Mouse (Mus musculus) embryonic facial prominence, embryonic 10.5 days (tissue): ENCODE results near the gene Rhbdl1. TPM values are rescaled to one million over a fixed set of nuclear protein-coding genes. Genes with fewer than 3 reads are reported as not detected.

Source experiments
- DNase-seq: peaks from one replicate; pipeline ENCODE4 v3.0.0-alpha.2; 2017; ENCODE audit warnings: low spot score
- H3K27ac ChIP-seq: fragments of 300-500 bp; sonication (generic); replicated peaks from 2 replicates; pipeline ENCODE4 v1.5.1; 2016; ENCODE audit warnings: mild to moderate bottlenecking
- H3K27me3 ChIP-seq: fragments of 300-500 bp; sonication (generic); replicated peaks from 2 replicates; pipeline ENCODE4 v1.6.1; 2016; ENCODE audit warnings: low read depth, mild to moderate bottlenecking; ENCODE audit not compliant: poor library complexity, severe bottlenecking
- H3K36me3 ChIP-seq: fragments of 300-500 bp; sonication (generic); replicated peaks from 2 replicates; pipeline ENCODE4 v1.6.1; 2016; ENCODE audit warnings: mild to moderate bottlenecking, moderate library complexity
- H3K4me1 ChIP-seq: fragments of 300-500 bp; sonication (generic); 2 replicates; pipeline ENCODE4 v1.6.1; 2016
- H3K4me3 ChIP-seq: fragments of 300-500 bp; sonication (generic); 2 replicates; pipeline ENCODE4 v1.5.1; 2016; ENCODE audit warnings: mild to moderate bottlenecking, moderate library complexity
- H3K9me3 ChIP-seq: fragments of 300-500 bp; sonication (generic); 2 replicates; pipeline ENCODE4 v1.6.1; 2016; ENCODE audit warnings: mild to moderate bottlenecking
- WGBS: fragments of 180-500 bp; shearing (Covaris S2); methylation state at CpG from one replicate; pipeline ENCODE4 v1.1.7; 2016; 5-methylcytosine and 5-hydroxymethylcytosine counted together
- microRNA-seq: library from miRNA; unstranded; fragments of <30 nt; microRNA quantifications from one replicate; pipeline ENCODE4, GENCODE M21; 2017
- polyA plus RNA-seq: library from polyadenylated mRNA; unstranded; fragments of >200 nt; fragmentation: Nextera tagmentation; extraction: Ambion mirVana; gene quantifications from 2 replicates; pipeline ENCODE4 v1.2.1, GENCODE M21; 2016

Rhbdl1 gene
- polyA plus RNA-seq, 1 experiment from 2014 or later: 1.4 TPM

DNA sequence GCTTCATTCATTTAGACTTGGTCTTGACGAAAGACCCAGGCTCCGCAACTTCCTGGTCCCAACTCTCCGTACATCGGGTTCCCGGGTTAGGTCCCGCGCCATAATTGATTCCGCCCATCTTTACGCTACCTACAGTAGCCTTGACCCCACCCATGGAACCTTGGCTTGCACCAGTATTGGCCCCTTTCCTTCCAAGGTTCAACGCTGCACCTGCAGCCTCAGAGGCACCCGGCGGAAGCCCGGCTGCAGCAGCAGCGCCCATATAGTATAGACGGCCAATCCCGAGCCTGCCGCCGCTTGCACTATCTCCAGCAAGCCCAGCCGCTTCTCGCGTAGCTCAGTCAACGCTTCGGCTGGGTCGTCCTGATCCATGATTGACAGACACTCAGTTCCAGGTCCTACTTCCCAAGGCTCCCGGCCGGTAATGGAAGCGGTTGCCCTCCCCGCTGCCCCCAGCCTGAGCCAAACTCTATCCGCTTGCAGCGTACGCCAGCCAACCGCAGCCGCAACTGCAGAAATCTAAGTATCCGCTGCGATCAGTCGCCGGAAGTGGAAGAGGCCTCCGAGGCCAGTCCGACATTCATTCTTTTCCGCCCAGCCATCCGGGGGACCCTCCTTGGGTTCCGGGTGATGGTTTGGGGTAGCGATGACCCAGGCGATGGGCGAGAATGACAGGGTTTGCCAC lies 45.1 kb downstream of the Rhbdl1 start:
- under 1% methylated on average over 45 of the region's 45 CpGs for WGBS
- Histone ChIP-seq H3K36me3 (peaks cover 57% of the 10 kb centered on the region), H3K4me1 (peaks cover 62% of the 10 kb centered on the region), H3K27me3 (no peaks in the 10 kb centered on the region), H3K27ac (peak overlapping the region; percentile 91), H3K4me3 (peak overlapping the region; percentile 77), H3K9me3 (no peaks in the 10 kb centered on the region)
- DNase-seq: peak; percentile 86

DNA sequence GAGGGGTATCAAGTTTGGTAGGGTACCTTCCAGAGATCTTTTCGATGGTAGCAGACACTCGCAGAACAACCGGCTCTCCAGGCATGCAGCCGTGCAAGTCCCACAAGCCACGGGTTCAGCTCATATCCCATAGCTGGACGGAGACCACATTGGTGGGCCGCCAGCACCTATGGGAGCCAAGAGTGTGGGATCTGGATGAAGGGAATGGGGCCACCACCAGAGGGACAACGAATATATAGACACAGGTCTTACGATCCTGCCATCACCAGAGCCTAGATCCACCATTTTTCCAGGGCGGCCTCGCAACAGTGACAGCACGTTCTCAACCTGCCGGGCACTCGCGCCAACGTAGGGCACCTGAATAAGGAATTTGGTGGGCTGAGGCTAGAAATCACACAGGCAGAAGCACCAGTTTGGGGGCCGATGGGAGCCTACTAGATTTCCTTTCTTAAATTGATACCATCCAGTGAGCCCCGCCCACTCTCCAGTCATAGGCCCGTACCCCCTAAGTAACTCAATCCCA lies 45.7 kb downstream of the Rhbdl1 start:
- Histone ChIP-seq H3K4me3 (peak overlapping the region; percentile 77), H3K27me3 (no peaks in the 10 kb centered on the region), H3K27ac (peak overlapping the region; percentile 91), H3K9me3 (no peaks in the 10 kb centered on the region), H3K4me1 (peaks cover 60% of the 10 kb centered on the region), H3K36me3 (peaks cover 60% of the 10 kb centered on the region)
- no peak for DNase-seq
- WGBS: 30% methylated on average over 19 of the region's 19 CpGs

DNA sequence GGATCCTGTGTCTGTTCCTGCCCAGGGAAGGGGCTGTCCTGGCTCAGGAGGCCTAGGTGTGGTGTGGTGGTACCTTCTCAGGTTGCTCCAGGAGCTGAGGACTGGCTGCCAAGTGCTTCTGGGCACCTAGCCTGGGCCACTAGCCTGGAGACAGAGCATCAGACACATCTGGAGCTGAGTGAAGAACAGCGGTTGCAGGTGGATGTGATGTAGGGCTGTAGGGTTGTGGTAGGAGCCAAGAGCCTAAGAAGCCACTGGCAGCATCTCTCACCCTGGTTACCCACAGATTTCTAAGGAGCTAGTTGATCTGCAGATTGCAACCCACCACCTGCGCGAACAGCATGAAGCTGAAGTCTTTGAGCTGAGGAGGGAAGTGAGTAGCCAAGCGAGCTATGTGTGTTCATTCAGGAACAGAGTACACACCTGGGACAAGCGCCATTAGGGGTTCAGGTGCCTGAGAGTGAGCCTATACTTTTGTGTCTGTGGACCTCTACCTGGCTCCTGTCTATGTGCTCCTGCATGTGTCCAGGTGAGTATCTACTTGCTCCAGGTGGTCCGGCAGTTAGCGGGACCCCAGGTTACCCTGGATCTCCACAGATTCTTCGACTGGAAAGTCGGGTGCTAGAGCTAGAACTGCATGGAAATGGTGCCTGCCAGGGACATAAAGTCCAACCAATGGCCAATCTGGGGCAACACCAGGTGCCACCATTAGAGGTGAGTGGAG lies 50.2 kb downstream of the Rhbdl1 start:
- Histone ChIP-seq H3K27me3 (no peaks in the 10 kb centered on the region), H3K27ac (no peak overlapping the region), H3K4me1 (peaks cover 49% of the 10 kb centered on the region), H3K4me3 (peak overlapping the region; percentile 75; the same call in 1 of the 2 replicates), H3K36me3 (peaks cover 61% of the 10 kb centered on the region), H3K9me3 (no peaks in the 10 kb centered on the region)
- no peak for DNase-seq
- WGBS: 91% methylated on average over 9 of the region's 9 CpGs

- H3K4me3 ChIP-seq: peak within 1 kb of the TSS; percentile 75
These were observed 50.8 kb downstream of the Rhbdl1 start, which contains the start of gene Ccdc78 for GRCm38 (mm10) chr17:25786280-25786679. Gene Ccdc78, plus strand, starts transcription at chr17:25786580.

GRCm38 (mm10) chr17:25785281-25785745 lies 51.8 kb downstream of the Rhbdl1 start, which contains the start of gene Haghl:
Gene Haghl, minus strand, starts transcription at chr17:25785673.
- Histone ChIP-seq H3K27me3 (no peaks in the 10 kb centered on the region), H3K9me3 (no peaks in the 10 kb centered on the region), H3K4me3 (peak within 1 kb of the TSS; percentile 75), H3K27ac (peak within 1 kb of the TSS; percentile 93), H3K4me1 (peaks cover 34% of the 10 kb centered on the region), H3K36me3 (peaks cover 74% of the 10 kb centered on the region)
- peak; percentile 97 for DNase-seq
- under 1% methylated on average over 23 of the region's 23 CpGs for WGBS

More at GRCm38 (mm10) chr17:25786280-25786679, 50.8 kb downstream of the Rhbdl1 start, which contains the start of gene Ccdc78:
- DNase-seq: no peak
- no peaks in the 10 kb centered on the region for H3K27me3 ChIP-seq
- peaks cover 68% of the 10 kb centered on the region for H3K36me3 ChIP-seq
- peak within 1 kb of the TSS; percentile 93 for H3K27ac ChIP-seq
- no peaks in the 10 kb centered on the region for H3K9me3 ChIP-seq
- peaks cover 44% of the 10 kb centered on the region for H3K4me1 ChIP-seq
- WGBS: 80% methylated on average over 3 of the region's 3 CpGs

Small RNA genes within 50 kb of the gene (microRNA-seq; reads per million reads assigned to microRNA genes)
- 0.91 reads per million for gene Mir3082

Other genes with a start within 250 kb of the Rhbdl1 start
- gene Gng13, start 120.1 kb downstream of the Rhbdl1 start, polyA plus RNA-seq: 1.8 and 2.5 TPM in 2 replicates
- gene Chtf18, start 109.9 kb downstream of the Rhbdl1 start, polyA plus RNA-seq: 60.7 and 66.2 TPM in 2 replicates
- 23.7 and 25.5 TPM in 2 replicates for gene Rpusd1, start 109.6 kb downstream of the Rhbdl1 start, polyA plus RNA-seq
- gene Mslnl, start 101.3 kb downstream of the Rhbdl1 start, polyA plus RNA-seq: 0.11 TPM in 1 of 2 replicates, not detected in the other
- 0.55 and 0.65 TPM in 2 replicates for gene Msln, start 82.9 kb downstream of the Rhbdl1 start, polyA plus RNA-seq
- gene Narfl, start 63.5 kb downstream of the Rhbdl1 start, polyA plus RNA-seq: 23.9 and 25.9 TPM in 2 replicates
- 59.9 and 69.1 TPM in 2 replicates for gene Haghl, start 51.6 kb downstream of the Rhbdl1 start, polyA plus RNA-seq
- gene Ccdc78, start 50.7 kb downstream of the Rhbdl1 start, polyA plus RNA-seq: 0.62 and 1.2 TPM in 2 replicates
- 62.3 and 67.8 TPM in 2 replicates for gene Fam173a, start 44.4 kb downstream of the Rhbdl1 start, polyA plus RNA-seq
- 0.95 and 1.0 TPM in 2 replicates for gene AC134908.4, start 41.6 kb downstream of the Rhbdl1 start, polyA plus RNA-seq
- 118 and 137 TPM in 2 replicates for gene Metrn, start 40.2 kb downstream of the Rhbdl1 start, polyA plus RNA-seq
- 5.0 and 5.1 TPM in 2 replicates for gene Fbxl16, start 28.2 kb downstream of the Rhbdl1 start, polyA plus RNA-seq
- gene Wdr24, start 13.7 kb downstream of the Rhbdl1 start, polyA plus RNA-seq: 31.0 and 31.4 TPM in 2 replicates
- gene Jmjd8, start 8.4 kb downstream of the Rhbdl1 start, polyA plus RNA-seq: 50.5 and 55.1 TPM in 2 replicates
- 396 and 400 TPM in 2 replicates for gene Stub1, start 3.9 kb downstream of the Rhbdl1 start, polyA plus RNA-seq
- gene Gm20683, start 4.5 kb upstream of the Rhbdl1 start, polyA plus RNA-seq: 0.92 and 1.4 TPM in 2 replicates
- gene Rhot2, start 7.6 kb upstream of the Rhbdl1 start, polyA plus RNA-seq: 26.3 and 27.2 TPM in 2 replicates
- 53.8 and 56.1 TPM in 2 replicates for gene Wdr90, start 24.2 kb upstream of the Rhbdl1 start, polyA plus RNA-seq
- 17.3 and 20.2 TPM in 2 replicates for gene Mcrip2, start 31.5 kb upstream of the Rhbdl1 start, polyA plus RNA-seq
- 68.1 and 69.8 TPM in 2 replicates for gene Mettl26, start 37.8 kb upstream of the Rhbdl1 start, polyA plus RNA-seq
- gene Wfikkn1, start 43.6 kb upstream of the Rhbdl1 start, polyA plus RNA-seq: 7.8 and 12.6 TPM in 2 replicates
- 30.9 and 34.0 TPM in 2 replicates for gene Rab40c, start 82.4 kb upstream of the Rhbdl1 start, polyA plus RNA-seq
- 62.9 and 69.3 TPM in 2 replicates for gene Pigq, start 107.6 kb upstream of the Rhbdl1 start, polyA plus RNA-seq
- gene Nhlrc4, start 107.7 kb upstream of the Rhbdl1 start, polyA plus RNA-seq: 0.88 TPM in 1 of 2 replicates, not detected in the other
- gene A930017K11Rik, start 115.3 kb upstream of the Rhbdl1 start, polyA plus RNA-seq: 0.35 and 0.36 TPM in 2 replicates
- gene Capn15, start 148.5 kb upstream of the Rhbdl1 start, polyA plus RNA-seq: 34.3 and 40.1 TPM in 2 replicates
- 24.5 and 25.3 TPM in 2 replicates for gene Rab11fip3, start 232.3 kb upstream of the Rhbdl1 start, polyA plus RNA-seq